Mouse (Mus musculus): Measurements from ENCODE around the gene Anks1b. TPM values are rescaled to one million over a fixed set of nuclear protein-coding genes. Genes with fewer than 3 reads are reported as not detected.
A peak's percentile ranks its signal among the peaks of the same experiment; 100 is the strongest.

The Anks1b gene
- polyA plus RNA-seq, 1 experiment from 2014 or later, result 23.6 TPM

GRCm38 (mm10) chr10:90856668-90857067 lies 983.4 kb downstream of the Anks1b start:
- Histone ChIP-seq H3K4me1 (no peaks in the 10 kb centered on the region), H3K36me3 (replicated peaks) (no peaks in the 10 kb centered on the region), H3K27me3 (no peaks in the 10 kb centered on the region), H3K9me3 (no peaks in the 10 kb centered on the region), H3K27ac (no peak overlapping the region), H3K4me2 (no peak overlapping the region), H3K9ac (no peak overlapping the region), H3K4me3 (replicated peaks) (no peak overlapping the region)
- 37% methylated on average over 4 of the region's 4 CpGs for WGBS
- no peak for ATAC-seq (ENCODE audit: low FRiP score)

GRCm38 (mm10) chr10:90859665-90860523 lies 986.6 kb downstream of the Anks1b start:
- 88% methylated on average over 19 of the region's 19 CpGs for WGBS
- Histone ChIP-seq H3K36me3 (replicated peaks) (no peaks in the 10 kb centered on the region), H3K4me2 (no peak overlapping the region), H3K4me1 (peaks cover 7% of the 10 kb centered on the region), H3K27ac (no peak overlapping the region), H3K9ac (no peak overlapping the region), H3K27me3 (no peaks in the 10 kb centered on the region), H3K4me3 (replicated peaks) (no peak overlapping the region), H3K9me3 (no peaks in the 10 kb centered on the region)
- no peak for ATAC-seq (ENCODE audit: low FRiP score)

GRCm38 (mm10) chr10:90863881-90864598 lies 990.7 kb downstream of the Anks1b start:
- Histone ChIP-seq H3K9me3 (no peaks in the 10 kb centered on the region), H3K4me3 (replicated peaks) (no peak overlapping the region), H3K9ac (no peak overlapping the region), H3K36me3 (replicated peaks) (no peaks in the 10 kb centered on the region), H3K4me2 (no peak overlapping the region), H3K27me3 (no peaks in the 10 kb centered on the region), H3K27ac (no peak overlapping the region), H3K4me1 (peaks cover 7% of the 10 kb centered on the region)
- peak; percentile 51 for ATAC-seq (ENCODE audit: low FRiP score)
- WGBS, result 16% methylated on average over 10 of the region's 10 CpGs

DNA sequence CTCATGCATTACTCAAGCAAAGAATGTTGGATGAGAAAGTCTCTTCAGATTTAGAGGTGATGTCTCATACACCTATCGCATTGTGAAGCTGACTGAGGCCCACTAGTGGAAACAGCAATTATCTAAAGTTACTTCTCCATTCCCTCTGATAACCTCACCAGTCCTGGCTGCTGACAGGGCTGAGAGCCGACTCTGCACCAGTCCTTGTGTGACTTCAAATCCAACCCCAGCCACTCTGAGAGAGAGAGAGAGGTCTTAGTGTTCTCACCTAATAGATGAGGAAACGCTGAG lies 991.2 kb downstream of the Anks1b start:
- Histone ChIP-seq H3K4me3 (replicated peaks) (no peak overlapping the region), H3K4me2 (no peak overlapping the region), H3K4me1 (peaks cover 7% of the 10 kb centered on the region), H3K9me3 (no peaks in the 10 kb centered on the region), H3K36me3 (replicated peaks) (no peaks in the 10 kb centered on the region), H3K9ac (no peak overlapping the region), H3K27me3 (no peaks in the 10 kb centered on the region), H3K27ac (no peak overlapping the region)
- 36% methylated on average over 3 of the region's 3 CpGs for WGBS
- ATAC-seq (ENCODE audit: low FRiP score), result no peak

DNA sequence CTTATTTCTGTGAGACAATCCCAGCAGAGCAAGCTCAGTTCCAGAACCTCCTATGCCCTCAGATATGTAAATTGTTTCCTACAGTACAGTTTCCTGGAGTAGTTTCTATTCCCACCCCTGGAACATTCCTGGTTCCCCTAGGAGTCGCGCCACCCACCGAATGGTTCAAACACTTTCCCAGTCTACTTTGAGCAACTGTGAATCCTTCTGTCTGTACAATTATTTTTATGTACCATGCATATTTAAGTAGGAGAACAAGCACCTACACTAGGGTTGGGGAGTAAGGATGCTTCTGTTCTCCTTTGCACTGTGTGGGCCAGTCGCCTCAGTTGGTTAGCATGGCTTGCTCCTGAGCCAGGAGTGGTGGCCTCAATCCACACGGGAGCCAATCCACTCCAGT lies 999.9 kb downstream of the Anks1b start:
- no peak overlapping the region for H3K9ac ChIP-seq
- H3K9me3 ChIP-seq, result no peaks in the 10 kb centered on the region
- no peak overlapping the region for H3K4me3 ChIP-seq (replicated peaks)
- no peaks in the 10 kb centered on the region for H3K36me3 ChIP-seq (replicated peaks)
- 89% methylated on average over 5 of the region's 5 CpGs for WGBS
- no peaks in the 10 kb centered on the region for H3K27me3 ChIP-seq
- H3K4me2 ChIP-seq, result no peak overlapping the region
- no peaks in the 10 kb centered on the region for H3K4me1 ChIP-seq
- no peak overlapping the region for H3K27ac ChIP-seq
- no peak for ATAC-seq (ENCODE audit: low FRiP score)

- no peaks in the 10 kb centered on the region for H3K4me1 ChIP-seq
- no peak overlapping the region for H3K4me3 ChIP-seq (replicated peaks)
- H3K9ac ChIP-seq, result no peak overlapping the region
- no peaks in the 10 kb centered on the region for H3K27me3 ChIP-seq
- no peak overlapping the region for H3K4me2 ChIP-seq
- no peak for ATAC-seq (ENCODE audit: low FRiP score)
- no peak overlapping the region for H3K27ac ChIP-seq
- H3K36me3 ChIP-seq (replicated peaks), result no peaks in the 10 kb centered on the region
- 83% methylated on average over 3 of the region's 3 CpGs for WGBS
- no peaks in the 10 kb centered on the region for H3K9me3 ChIP-seq
Measured at GRCm38 (mm10) chr10:90874166-90874565, 1000.9 kb downstream of the Anks1b start.

DNA sequence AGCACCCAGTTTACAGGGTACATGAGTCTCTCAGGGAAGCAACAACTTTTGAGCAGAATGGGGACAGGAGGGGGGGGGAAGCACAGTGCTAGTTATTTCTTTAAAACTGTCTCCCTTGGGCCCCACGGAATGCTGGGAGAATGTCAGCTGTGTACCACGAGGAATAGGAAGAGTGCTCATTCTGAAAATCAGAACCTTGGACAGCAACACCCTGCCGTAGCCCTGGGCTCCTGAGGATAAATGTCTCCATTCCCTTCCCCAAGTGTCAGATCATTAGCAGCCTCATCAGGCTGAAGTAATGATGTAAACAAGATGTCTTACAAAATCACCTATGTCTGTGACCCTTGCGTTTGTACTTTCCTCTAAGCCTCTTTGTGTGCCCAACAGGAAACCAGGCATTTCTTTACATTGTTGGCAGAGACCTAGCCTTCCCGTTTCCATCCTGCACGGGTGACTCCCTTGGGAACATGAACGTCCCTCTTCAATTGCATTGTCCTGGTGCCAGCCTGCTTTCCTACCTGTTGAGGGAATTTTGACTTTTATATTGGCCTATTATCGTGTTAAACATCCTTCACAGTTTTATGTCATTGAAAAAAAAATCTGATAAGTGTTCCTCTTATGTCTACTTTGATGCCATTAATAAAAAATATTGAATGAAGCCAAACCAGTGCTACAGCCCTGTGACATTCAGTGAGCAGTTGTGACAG lies 1007.7 kb downstream of the Anks1b start:
- Histone ChIP-seq H3K9ac (no peak overlapping the region), H3K4me3 (replicated peaks) (no peak overlapping the region), H3K36me3 (replicated peaks) (no peaks in the 10 kb centered on the region), H3K4me1 (no peaks in the 10 kb centered on the region; the same call in 1 of the 2 replicates), H3K27ac (no peak overlapping the region), H3K27me3 (no peaks in the 10 kb centered on the region), H3K4me2 (no peak overlapping the region), H3K9me3 (no peaks in the 10 kb centered on the region)
- ATAC-seq (ENCODE audit: low FRiP score), result no peak
- 26% methylated on average over 8 of the region's 8 CpGs for WGBS

- no peak for ATAC-seq (ENCODE audit: low FRiP score)
- H3K4me1 ChIP-seq, result no peaks in the 10 kb centered on the region
- no peak overlapping the region for H3K27ac ChIP-seq
- no peak overlapping the region for H3K9ac ChIP-seq
- WGBS, result 87% methylated on average over 5 of the region's 5 CpGs
- no peak overlapping the region for H3K4me3 ChIP-seq (replicated peaks)
- no peaks in the 10 kb centered on the region for H3K27me3 ChIP-seq
- H3K36me3 ChIP-seq (replicated peaks), result no peaks in the 10 kb centered on the region
- H3K4me2 ChIP-seq, result no peak overlapping the region
- H3K9me3 ChIP-seq, result no peaks in the 10 kb centered on the region
Measured at GRCm38 (mm10) chr10:90889566-90889965, 1016.3 kb downstream of the Anks1b start.

GRCm38 (mm10) chr10:90892728-90893127 lies 1019.4 kb downstream of the Anks1b start:
- WGBS, result 80% methylated on average over 11 of the region's 11 CpGs
- H3K4me2 ChIP-seq, result no peak overlapping the region
- H3K4me3 ChIP-seq (replicated peaks), result no peak overlapping the region
- ATAC-seq (ENCODE audit: low FRiP score), result no peak
- H3K9ac ChIP-seq, result no peak overlapping the region
- H3K9me3 ChIP-seq, result no peaks in the 10 kb centered on the region
- H3K27me3 ChIP-seq, result no peaks in the 10 kb centered on the region
- no peak overlapping the region for H3K27ac ChIP-seq
- H3K4me1 ChIP-seq, result no peaks in the 10 kb centered on the region
- H3K36me3 ChIP-seq (replicated peaks), result no peaks in the 10 kb centered on the region

DNA sequence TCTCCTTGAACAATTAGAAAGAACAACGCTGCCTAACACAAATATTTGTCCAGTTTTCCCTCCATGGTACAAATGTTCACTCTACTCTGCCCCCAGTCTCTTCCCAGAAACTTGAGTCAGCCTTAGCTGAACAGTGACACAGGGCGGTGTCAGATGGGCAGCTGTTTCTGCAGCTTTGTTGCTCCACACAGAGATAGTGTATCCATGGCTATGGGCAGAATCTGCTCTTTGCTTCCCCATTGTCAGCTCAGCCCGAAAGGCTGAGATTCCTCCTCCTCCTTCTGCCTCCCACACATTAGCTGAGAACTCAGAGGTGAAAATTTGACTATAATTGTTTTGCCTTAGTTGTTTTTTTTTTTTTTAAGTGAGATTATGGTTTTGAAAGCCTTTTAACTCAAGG lies 1024.6 kb downstream of the Anks1b start:
- 74% methylated on average over 3 of the region's 3 CpGs for WGBS
- no peaks in the 10 kb centered on the region for H3K27me3 ChIP-seq

DNA sequence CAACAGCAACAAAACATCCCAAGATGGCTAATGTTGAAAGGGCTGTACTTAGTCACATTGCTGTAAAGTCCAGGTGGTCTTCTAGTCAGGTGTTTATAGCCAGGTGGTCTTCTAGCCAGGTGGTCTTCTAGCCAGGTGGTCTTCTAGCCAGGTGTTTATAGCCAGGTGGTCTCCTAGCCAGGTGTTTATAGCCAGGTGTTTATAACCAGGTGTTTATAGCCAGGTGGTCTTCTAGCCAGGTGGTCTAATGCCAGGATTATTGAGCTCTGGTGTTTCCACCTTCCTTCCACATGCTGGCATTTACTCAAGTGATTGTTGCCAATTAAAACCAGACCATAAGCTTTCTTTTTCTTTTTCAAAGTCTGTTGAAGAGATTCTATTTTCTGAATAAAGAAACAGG lies 1030.9 kb downstream of the Anks1b start:
- no peaks in the 10 kb centered on the region for H3K27me3 ChIP-seq
- no peaks in the 10 kb centered on the region for H3K9me3 ChIP-seq
- no peak overlapping the region for H3K4me2 ChIP-seq
- H3K36me3 ChIP-seq (replicated peaks), result no peaks in the 10 kb centered on the region
- H3K9ac ChIP-seq, result no peak overlapping the region
- ATAC-seq (ENCODE audit: low FRiP score), result no peak
- no peak overlapping the region for H3K4me3 ChIP-seq (replicated peaks)
- no peaks in the 10 kb centered on the region for H3K4me1 ChIP-seq
- H3K27ac ChIP-seq, result no peak overlapping the region

More for the DNA sequence above, 1024.6 kb downstream of the Anks1b start:
- no peak overlapping the region for H3K4me2 ChIP-seq
- H3K4me1 ChIP-seq, result no peaks in the 10 kb centered on the region
- no peak for ATAC-seq (ENCODE audit: low FRiP score)
- no peaks in the 10 kb centered on the region for H3K9me3 ChIP-seq
- no peak overlapping the region for H3K9ac ChIP-seq
- H3K27ac ChIP-seq, result no peak overlapping the region
- no peaks in the 10 kb centered on the region for H3K36me3 ChIP-seq (replicated peaks)
- no peak overlapping the region for H3K4me3 ChIP-seq (replicated peaks)

DNA sequence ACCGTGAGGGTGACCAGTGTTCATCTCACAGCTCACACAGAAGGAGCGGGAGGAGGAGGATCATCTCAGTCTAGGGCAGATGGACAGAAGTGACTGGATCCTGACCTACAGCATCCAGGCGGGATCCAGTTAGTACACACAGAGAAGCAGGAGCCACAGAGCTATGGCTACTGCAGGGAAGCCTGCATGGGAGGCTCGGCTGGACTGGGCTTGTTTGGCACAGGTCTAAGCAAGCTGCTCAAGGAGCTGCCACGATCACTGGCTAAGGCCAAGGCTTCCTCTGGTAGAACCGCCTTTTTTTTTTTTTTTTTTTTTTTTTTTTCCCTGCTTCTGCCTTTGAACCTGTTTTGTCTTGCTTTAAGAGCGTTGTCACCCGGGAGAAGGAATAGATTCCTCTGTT lies 1034.1 kb downstream of the Anks1b start:
- Histone ChIP-seq H3K36me3 (replicated peaks) (no peaks in the 10 kb centered on the region), H3K27ac (no peak overlapping the region), H3K27me3 (no peaks in the 10 kb centered on the region), H3K4me3 (replicated peaks) (no peak overlapping the region), H3K9ac (no peak overlapping the region), H3K4me2 (no peak overlapping the region), H3K4me1 (no peaks in the 10 kb centered on the region), H3K9me3 (no peaks in the 10 kb centered on the region)
- 83% methylated on average over 8 of the region's 8 CpGs for whole genome bisulfite sequencing
- no peak for ATAC-seq (ENCODE audit: low FRiP score)
